Mouse (Mus musculus) forebrain, embryonic 16.5 days (tissue): ENCODE data around the gene Usp44. TPM values are rescaled to one million over a fixed set of nuclear protein-coding genes. Genes with fewer than 3 reads are reported as not detected.

Experiments used
- ATAC-seq: fragments of 200-750 bp; cut with Nextera tagmentation; 2 replicates; pipeline ENCODE4 v1.8.0; 2017; ENCODE audit warnings: mild to moderate bottlenecking, moderate library complexity
- H3K27ac ChIP-seq: fragments of 300-500 bp; sonication (generic); 2 replicates; pipeline ENCODE4 v1.5.1; 2014; ENCODE audit warnings: low read length, control low read depth
- H3K27me3 ChIP-seq: fragments of 300-500 bp; sonication (generic); replicated peaks from 2 replicates; pipeline ENCODE4 v1.6.1; 2014; ENCODE audit warnings: low read length; ENCODE audit not compliant: control insufficient read depth, insufficient read depth
- H3K36me3 ChIP-seq: fragments of 300-500 bp; sonication (generic); 2 replicates; pipeline ENCODE4 v1.6.1; 2014; ENCODE audit not compliant: control insufficient read depth, insufficient read depth
- H3K4me1 ChIP-seq: fragments of 300-500 bp; sonication (generic); replicated peaks from 2 replicates; pipeline ENCODE4 v1.6.1; 2014; ENCODE audit warnings: low read length; ENCODE audit not compliant: control insufficient read depth, insufficient read depth
- H3K4me2 ChIP-seq: fragments of 300-500 bp; sonication (generic); 2 replicates; pipeline ENCODE4 v1.6.1; 2014; ENCODE audit warnings: mild to moderate bottlenecking, low read length, control low read depth
- H3K4me3 ChIP-seq: fragments of 300-500 bp; sonication (generic); replicated peaks from 2 replicates; pipeline ENCODE4 v1.5.1; 2014; ENCODE audit warnings: mild to moderate bottlenecking, low read length, control low read depth
- H3K9ac ChIP-seq: fragments of 300-500 bp; sonication (generic); replicated peaks from 2 replicates; pipeline ENCODE4 v1.6.1; 2014; ENCODE audit warnings: low read depth, low read length, control low read depth
- H3K9me3 ChIP-seq: fragments of 300-500 bp; sonication (generic); 2 replicates; pipeline ENCODE4 v1.6.1; 2016; ENCODE audit warnings: low read length; ENCODE audit not compliant: control insufficient read depth
- WGBS: fragments of 180-500 bp; shearing (Covaris S2); extraction: QIAGEN DNeasy Blood & Tissue Kit; methylation state at CpG from one replicate; pipeline ENCODE4 v1.1.7; 2014; 5-methylcytosine and 5-hydroxymethylcytosine counted together
- polyA plus RNA-seq: library from polyadenylated mRNA; unstranded; fragments of >200 nt; fragmentation: Nextera tagmentation; extraction: Ambion mirVana; gene quantifications from 2 replicates; pipeline ENCODE4 v1.2.1, GENCODE M21; 2015

Usp44 gene
- polyA plus RNA-seq, 1 experiment from 2014 or later, result 0.82 TPM

GRCm38 (mm10) chr10:93812774-93813415 lies 18.5 kb upstream of the Usp44 start:
- peak; percentile 65 for ATAC-seq
- H3K4me2 ChIP-seq, result peak overlapping the region; percentile 38; the same call in 1 of the 2 replicates
- H3K4me3 ChIP-seq, result no peak overlapping the region
- H3K27me3 ChIP-seq, result no peaks in the 10 kb centered on the region; the same call in 1 of the 2 replicates
- no peaks in the 10 kb centered on the region for H3K9me3 ChIP-seq
- no peak overlapping the region for H3K9ac ChIP-seq
- WGBS, result 13% methylated on average over 10 of the region's 10 CpGs
- no peak overlapping the region for H3K27ac ChIP-seq
- H3K4me1 ChIP-seq, result peaks cover 2% of the 10 kb centered on the region; the same call in 1 of the 2 replicates
- no peaks in the 10 kb centered on the region for H3K36me3 ChIP-seq

- 51% methylated on average over 10 of the region's 10 CpGs for WGBS
- H3K4me3 ChIP-seq, result no peak overlapping the region
- H3K36me3 ChIP-seq, result no peaks in the 10 kb centered on the region
- H3K9me3 ChIP-seq, result no peaks in the 10 kb centered on the region
- no peaks in the 10 kb centered on the region; the same call in 1 of the 2 replicates for H3K27me3 ChIP-seq
- H3K4me2 ChIP-seq, result no peak overlapping the region
- H3K4me1 ChIP-seq, result peaks cover 2% of the 10 kb centered on the region; the same call in 1 of the 2 replicates
- no peak for ATAC-seq
- H3K9ac ChIP-seq, result no peak overlapping the region
- H3K27ac ChIP-seq, result no peak overlapping the region
These were observed 17.6 kb upstream of the Usp44 start for GRCm38 (mm10) chr10:93813755-93814154.

- no peak for ATAC-seq
- 38% methylated on average over 7 of the region's 7 CpGs for WGBS
These were observed 12.7 kb upstream of the Usp44 start for GRCm38 (mm10) chr10:93818661-93819060.

GRCm38 (mm10) chr10:93829898-93830831 lies 1.2 kb upstream of the Usp44 start:
- no peak overlapping the region for H3K4me3 ChIP-seq
- ATAC-seq, result no peak
- no peak overlapping the region for H3K27ac ChIP-seq
- no peaks in the 10 kb centered on the region for H3K9me3 ChIP-seq
- no peaks in the 10 kb centered on the region for H3K36me3 ChIP-seq
- H3K27me3 ChIP-seq, result peaks cover 24% of the 10 kb centered on the region
- peaks cover 21% of the 10 kb centered on the region for H3K4me1 ChIP-seq
- WGBS, result 34% methylated on average over 9 of the region's 9 CpGs
- no peak overlapping the region for H3K4me2 ChIP-seq
- no peak overlapping the region for H3K9ac ChIP-seq

More at GRCm38 (mm10) chr10:93818661-93819060, 12.7 kb upstream of the Usp44 start:
- H3K27ac ChIP-seq, result no peak overlapping the region
- no peaks in the 10 kb centered on the region for H3K36me3 ChIP-seq
- H3K9ac ChIP-seq, result no peak overlapping the region
- H3K4me3 ChIP-seq, result no peak overlapping the region
- no peaks in the 10 kb centered on the region for H3K9me3 ChIP-seq
- H3K4me2 ChIP-seq, result no peak overlapping the region
- H3K4me1 ChIP-seq, result no peaks in the 10 kb centered on the region
- H3K27me3 ChIP-seq, result peaks cover 9% of the 10 kb centered on the region

- Histone ChIP-seq H3K9ac (no peak overlapping the region), H3K4me3 (0 out of 2 replicates have a peak overlapping the region, but pooled peaks have one; percentile 8), H3K4me2 (peak overlapping the region; percentile 37; the same call in 1 of the 2 replicates), H3K27ac (no peak overlapping the region), H3K9me3 (no peaks in the 10 kb centered on the region), H3K4me1 (peaks cover 21% of the 10 kb centered on the region), H3K36me3 (no peaks in the 10 kb centered on the region), H3K27me3 (peaks cover 26% of the 10 kb centered on the region)
- ATAC-seq, result no peak
- WGBS, result 17% methylated on average over 18 of the region's 18 CpGs
These were observed 597 bp downstream of the Usp44 start for GRCm38 (mm10) chr10:93831730-93832574.

GRCm38 (mm10) chr10:93832811-93833210 lies 1.5 kb downstream of the Usp44 start:
- Histone ChIP-seq H3K36me3 (no peaks in the 10 kb centered on the region), H3K9me3 (no peaks in the 10 kb centered on the region), H3K4me2 (no peak overlapping the region), H3K9ac (no peak overlapping the region), H3K4me1 (peaks cover 21% of the 10 kb centered on the region), H3K27ac (no peak overlapping the region), H3K27me3 (peaks cover 27% of the 10 kb centered on the region), H3K4me3 (no peak overlapping the region)
- 42% methylated on average over 9 of the region's 9 CpGs for WGBS
- no peak for ATAC-seq

GRCm38 (mm10) chr10:93833370-93833698 lies 2.0 kb downstream of the Usp44 start:
- ATAC-seq, result no peak
- peaks cover 21% of the 10 kb centered on the region for H3K4me1 ChIP-seq
- WGBS, result 1% methylated on average over 16 of the region's 16 CpGs
- H3K36me3 ChIP-seq, result no peaks in the 10 kb centered on the region
- peak overlapping the region; percentile 54 for H3K9ac ChIP-seq
- peak overlapping the region; percentile 71 for H3K4me3 ChIP-seq
- H3K27me3 ChIP-seq, result peaks cover 27% of the 10 kb centered on the region
- H3K27ac ChIP-seq, result no peak overlapping the region
- no peaks in the 10 kb centered on the region for H3K9me3 ChIP-seq
- peak overlapping the region; percentile 98 for H3K4me2 ChIP-seq

GRCm38 (mm10) chr10:93833699-93834393 lies 2.5 kb downstream of the Usp44 start:
- ATAC-seq, result peak; percentile 91
- Histone ChIP-seq H3K27ac (no peak overlapping the region), H3K9ac (peak overlapping the region; percentile 54), H3K4me3 (peak overlapping the region; percentile 71), H3K9me3 (no peaks in the 10 kb centered on the region), H3K36me3 (no peaks in the 10 kb centered on the region), H3K27me3 (peaks cover 27% of the 10 kb centered on the region), H3K4me2 (peak overlapping the region; percentile 98), H3K4me1 (peaks cover 21% of the 10 kb centered on the region)
- WGBS, result under 1% methylated on average over 72 of the region's 75 CpGs
